Mouse (Mus musculus): ENCODE results near the gene Cobl.

Gene Cobl

GRCm38 (mm10) chr11:12309423-12310023 is 155.2 kb downstream of the Cobl start:
- no peak for DNase-seq (ENCODE audit: low spot score)

- no peak for DNase-seq (ENCODE audit: low spot score)
Observed at GRCm38 (mm10) chr11:12304879-12305278, 159.9 kb downstream of the Cobl start.

GRCm38 (mm10) chr11:12299701-12300446 is 164.9 kb downstream of the Cobl start:
- DNase-seq (ENCODE audit: low spot score), result no peak

- DNase-seq (ENCODE audit: low spot score), result no peak
Observed at GRCm38 (mm10) chr11:12291654-12291935, 173.2 kb downstream of the Cobl start.

- DNase-seq (ENCODE audit: low spot score), result peak; percentile 14
Observed at GRCm38 (mm10) chr11:12290911-12291653, 173.7 kb downstream of the Cobl start.

- DNase-seq (ENCODE audit: low spot score), result no peak
Observed at GRCm38 (mm10) chr11:12285319-12286021, 179.3 kb downstream of the Cobl start.

GRCm38 (mm10) chr11:12280711-12281110 is 184.0 kb downstream of the Cobl start:
- DNase-seq (ENCODE audit: low spot score), result no peak

- no peak for DNase-seq (ENCODE audit: low spot score)
Observed at GRCm38 (mm10) chr11:12274276-12274675, 190.5 kb downstream of the Cobl start.

- DNase-seq (ENCODE audit: low spot score), result no peak
Observed at GRCm38 (mm10) chr11:12273726-12274125, 191.0 kb downstream of the Cobl start.

GRCm38 (mm10) chr11:12258411-12258810 is 206.3 kb downstream of the Cobl start:
- no peak for DNase-seq (ENCODE audit: low spot score)

GRCm38 (mm10) chr11:12257324-12258118 is 207.2 kb downstream of the Cobl start:
- no peak for DNase-seq (ENCODE audit: low spot score)

- no peak for DNase-seq (ENCODE audit: low spot score)
Observed at GRCm38 (mm10) chr11:12245327-12245915, 219.3 kb downstream of the Cobl start.

- DNase-seq (ENCODE audit: low spot score), result no peak
Observed at GRCm38 (mm10) chr11:12236341-12236740, 228.4 kb downstream of the Cobl start.

GRCm38 (mm10) chr11:12234876-12235275 is 229.9 kb downstream of the Cobl start:
- DNase-seq (ENCODE audit: low spot score), result no peak

GRCm38 (mm10) chr11:12234126-12234525 is 230.6 kb downstream of the Cobl start:
- no peak for DNase-seq (ENCODE audit: low spot score)

- DNase-seq (ENCODE audit: low spot score), result no peak
Observed at GRCm38 (mm10) chr11:12232743-12233125, 232.0 kb downstream of the Cobl start.

GRCm38 (mm10) chr11:12232041-12232742 is 232.6 kb downstream of the Cobl start:
- DNase-seq (ENCODE audit: low spot score), result peak; percentile 10

- peak; percentile 79 for DNase-seq (ENCODE audit: low spot score)
Observed at GRCm38 (mm10) chr11:12231481-12232035, 233.2 kb downstream of the Cobl start.

- DNase-seq (ENCODE audit: low spot score), result no peak
Observed at GRCm38 (mm10) chr11:12229411-12229810, 235.3 kb downstream of the Cobl start.

- DNase-seq (ENCODE audit: low spot score), result no peak
Observed at GRCm38 (mm10) chr11:12227343-12227742, 237.4 kb downstream of the Cobl start.

Data from testis, postnatal 14 days (tissue).